Mouse (Mus musculus) c-Kit-negative CD71-positive TER-119-positive erythroid progenitor cells, embryonic 14.5 days (primary cell): ENCODE results near the gene Dclk1.

Experiments used
- DNase-seq: peaks from one replicate; pipeline ENCODE4 v3.0.0-alpha.2; 2013; ENCODE audit warnings: low read depth, low spot score

Gene Dclk1

DNA sequence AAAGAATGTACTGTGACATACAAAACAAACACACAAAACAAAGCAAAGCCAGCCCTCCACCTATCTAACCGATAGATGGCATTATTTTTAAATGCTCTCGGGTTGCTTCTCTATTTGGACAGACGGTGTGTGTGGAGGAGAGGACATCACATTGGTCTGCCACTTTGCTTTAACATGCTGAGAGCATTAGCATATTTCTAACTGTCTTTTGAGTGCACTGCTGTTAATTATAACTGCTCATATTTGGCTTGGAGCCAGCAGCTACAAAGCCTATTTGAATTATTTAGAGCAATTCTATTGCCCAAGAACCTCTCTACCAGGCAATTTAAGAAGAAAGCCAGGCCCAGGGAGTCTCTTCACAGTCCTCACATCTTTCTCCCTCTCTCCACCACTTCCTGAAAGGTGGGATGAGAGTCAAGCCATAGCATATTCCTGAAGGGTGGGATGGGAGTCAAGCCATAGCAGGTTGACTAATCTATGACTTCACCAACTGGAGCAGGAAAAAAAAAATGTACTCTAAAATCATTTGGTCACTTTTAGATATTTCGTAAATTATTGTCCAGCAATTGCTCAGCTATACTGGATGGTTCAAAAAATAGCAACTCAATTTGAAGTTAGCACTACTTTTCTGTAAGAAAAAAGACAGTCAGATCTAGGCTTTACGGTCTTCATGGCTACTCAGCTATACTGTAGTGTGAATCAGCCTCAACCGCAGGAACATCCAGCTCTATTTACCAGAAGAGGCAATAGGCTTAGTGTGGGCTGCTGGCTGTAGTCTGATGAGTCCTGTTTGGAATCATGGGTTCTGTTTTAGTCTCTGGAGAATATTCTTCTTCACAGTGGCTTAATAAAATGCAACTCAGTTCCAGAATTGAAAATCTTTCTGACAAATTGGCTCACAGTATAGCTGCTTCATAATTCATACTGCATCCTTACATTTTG, 155.9 kb downstream of the Dclk1 start:
- DNase-seq, result no peak

DNA sequence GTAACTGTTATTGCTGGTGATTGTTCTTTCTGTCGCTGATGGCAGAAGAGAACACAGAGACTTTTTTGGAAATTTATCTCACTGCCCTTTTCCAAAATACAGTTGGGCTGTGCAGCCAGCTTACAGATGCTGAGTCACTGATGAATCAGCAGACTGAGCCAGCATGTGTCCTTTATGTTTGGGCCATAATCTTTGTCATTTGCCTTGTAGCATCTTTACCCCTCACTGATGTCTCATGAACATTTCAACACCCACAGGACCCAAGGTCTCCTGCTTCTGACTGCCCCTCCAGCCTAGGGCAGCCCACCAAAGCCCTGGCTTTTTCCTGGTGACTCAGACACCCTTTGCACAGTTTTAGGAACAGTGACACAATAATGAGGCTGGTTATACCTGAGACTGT, 159.1 kb downstream of the Dclk1 start:
- DNase-seq, result no peak

DNA sequence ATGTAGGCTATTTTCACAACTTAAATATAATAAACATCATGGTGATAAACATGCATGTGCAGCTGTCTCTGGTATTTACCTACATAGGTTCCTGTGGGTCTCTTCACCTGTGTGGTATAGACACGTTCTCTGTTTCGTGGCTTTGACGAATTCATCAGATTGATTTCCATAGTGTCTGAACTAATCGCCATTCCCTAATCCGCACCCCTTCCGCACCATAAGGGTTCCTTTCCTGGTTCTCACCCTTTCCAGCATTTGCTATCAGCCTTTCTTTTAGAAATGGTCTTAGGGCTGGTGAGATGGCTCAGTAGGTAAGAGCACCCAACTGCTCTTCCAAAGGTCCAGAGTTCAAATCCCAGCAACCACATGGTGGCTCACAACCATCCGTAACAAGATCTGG, 162.6 kb downstream of the Dclk1 start:
- no peak for DNase-seq

DNA sequence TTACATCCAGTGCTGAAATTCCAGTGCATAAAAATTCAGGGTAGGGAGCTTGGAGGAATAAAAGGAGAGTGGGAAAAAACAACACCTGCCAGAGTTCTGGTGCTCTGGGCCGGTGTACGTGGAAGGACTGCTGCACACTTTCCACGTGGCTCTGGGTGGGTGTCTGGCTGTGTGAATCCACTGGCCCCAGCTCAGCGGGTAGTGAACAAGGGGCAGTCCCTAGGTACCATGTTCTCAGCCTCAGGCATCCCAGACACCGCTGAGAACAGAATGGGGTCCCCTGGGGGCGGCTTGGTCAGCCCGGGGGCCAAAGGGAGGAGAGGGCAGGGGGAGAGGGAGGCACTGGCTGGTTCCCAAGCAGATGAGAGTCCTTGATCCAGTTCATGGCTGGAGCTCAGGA, 164.5 kb downstream of the Dclk1 start:
- DNase-seq, result no peak

DNA sequence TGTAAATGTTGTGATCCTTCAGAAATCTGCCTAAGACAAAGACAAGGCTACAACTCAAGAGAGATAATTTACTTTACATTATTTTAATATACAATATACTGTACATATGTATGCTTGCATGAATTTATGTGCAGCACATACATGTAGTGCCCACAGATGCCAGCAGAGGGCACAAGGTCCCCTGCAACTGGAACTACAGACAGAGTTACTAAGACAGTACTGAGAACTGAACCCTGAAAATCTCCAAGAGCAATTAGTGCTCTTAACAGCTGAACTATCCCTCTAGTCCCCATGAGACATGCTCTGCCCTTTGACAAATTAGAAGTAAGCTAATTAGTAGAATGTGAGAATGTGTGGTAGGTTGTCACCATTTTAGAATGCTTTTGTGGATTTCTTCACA, 169.4 kb downstream of the Dclk1 start:
- DNase-seq, result no peak

DNA sequence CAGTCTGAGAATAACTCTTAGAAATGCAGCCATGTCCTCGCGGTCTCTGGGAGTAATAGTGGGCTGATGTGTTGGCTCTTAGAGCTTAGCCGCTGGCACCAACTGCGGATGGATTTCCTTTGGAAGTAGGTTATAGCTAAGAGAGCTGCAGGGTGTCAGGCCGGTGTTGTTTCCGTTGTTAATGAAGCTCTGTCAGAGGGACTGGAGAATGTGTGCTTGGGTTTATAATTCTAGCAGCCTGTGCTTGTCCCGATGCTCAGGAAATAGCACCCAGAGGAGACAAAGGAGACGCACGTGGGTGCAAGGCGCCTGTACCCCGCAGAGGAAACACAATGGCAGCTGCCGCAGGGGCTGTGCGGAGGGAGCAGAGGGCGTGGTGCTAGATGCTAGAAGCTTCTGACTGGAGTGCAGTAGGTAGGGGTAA, 173.4 kb downstream of the Dclk1 start:
- no peak for DNase-seq

DNA sequence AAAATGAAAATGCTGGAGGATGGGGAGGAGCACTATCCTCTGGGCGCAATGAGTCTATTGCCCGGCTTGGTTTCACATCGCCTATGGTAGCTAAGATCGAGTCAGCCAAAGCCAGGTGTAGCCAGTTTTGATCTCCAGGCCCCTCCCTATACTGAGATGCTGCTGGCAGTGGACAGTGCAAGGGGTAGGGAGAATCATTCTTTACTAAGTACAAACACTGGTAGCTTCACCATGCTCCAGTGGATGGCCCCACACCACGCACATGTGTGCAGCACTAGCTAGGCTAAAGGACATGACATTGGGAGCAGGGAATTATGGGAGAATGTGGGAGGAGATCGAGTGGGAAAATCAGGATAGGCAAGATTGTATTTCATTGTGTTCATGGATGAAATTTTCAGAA, 176.7 kb downstream of the Dclk1 start:
- DNase-seq, result no peak

DNA sequence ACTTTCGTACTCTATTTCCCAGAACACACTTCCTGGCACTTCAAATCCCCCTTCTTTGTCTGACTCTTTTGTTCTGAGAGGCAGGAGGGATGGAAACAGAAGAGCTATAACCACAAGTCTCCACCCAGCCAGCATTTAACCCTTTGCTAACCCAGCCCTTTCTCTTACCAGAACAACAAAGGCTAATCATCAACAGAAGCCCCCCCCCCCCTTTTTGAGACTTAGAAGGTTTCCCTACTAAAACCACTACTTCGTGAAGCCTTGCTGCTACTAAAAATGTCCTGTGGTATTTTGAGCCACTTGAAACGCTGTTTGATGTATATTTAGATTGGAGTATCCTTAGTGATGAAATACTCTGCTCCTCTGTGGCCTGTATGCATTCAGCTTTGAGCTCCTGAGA, 177.2 kb downstream of the Dclk1 start:
- no peak for DNase-seq

DNA sequence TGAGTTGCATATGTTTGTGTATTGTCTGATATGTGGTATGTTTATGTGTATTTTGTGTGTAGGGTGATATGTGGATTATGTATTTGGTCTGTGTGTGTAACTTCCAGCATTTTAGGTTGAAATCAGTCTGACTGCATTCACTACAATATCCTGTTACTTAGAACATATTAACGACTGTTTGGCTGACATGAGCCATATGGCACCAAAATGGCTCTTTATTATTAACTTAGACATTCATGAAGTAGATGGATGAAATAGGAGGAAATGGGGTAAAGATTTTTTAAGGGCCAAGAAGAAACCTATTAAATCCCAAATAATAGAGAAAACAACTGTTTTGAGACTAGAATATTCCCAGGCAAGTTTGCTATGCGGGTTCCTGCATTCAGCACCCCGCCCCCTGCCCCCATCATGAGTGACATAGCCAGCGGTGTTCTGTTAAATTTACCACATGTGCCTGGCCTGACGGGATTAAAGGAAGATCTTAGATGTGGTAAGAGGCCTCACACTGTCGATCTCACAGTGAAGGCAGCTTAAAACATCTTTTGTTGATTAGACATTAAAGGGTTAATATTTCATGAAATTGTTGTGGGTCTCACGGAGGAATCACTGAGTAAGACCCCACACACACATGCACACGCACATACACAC, 178.4 kb downstream of the Dclk1 start:
- no peak for DNase-seq

DNA sequence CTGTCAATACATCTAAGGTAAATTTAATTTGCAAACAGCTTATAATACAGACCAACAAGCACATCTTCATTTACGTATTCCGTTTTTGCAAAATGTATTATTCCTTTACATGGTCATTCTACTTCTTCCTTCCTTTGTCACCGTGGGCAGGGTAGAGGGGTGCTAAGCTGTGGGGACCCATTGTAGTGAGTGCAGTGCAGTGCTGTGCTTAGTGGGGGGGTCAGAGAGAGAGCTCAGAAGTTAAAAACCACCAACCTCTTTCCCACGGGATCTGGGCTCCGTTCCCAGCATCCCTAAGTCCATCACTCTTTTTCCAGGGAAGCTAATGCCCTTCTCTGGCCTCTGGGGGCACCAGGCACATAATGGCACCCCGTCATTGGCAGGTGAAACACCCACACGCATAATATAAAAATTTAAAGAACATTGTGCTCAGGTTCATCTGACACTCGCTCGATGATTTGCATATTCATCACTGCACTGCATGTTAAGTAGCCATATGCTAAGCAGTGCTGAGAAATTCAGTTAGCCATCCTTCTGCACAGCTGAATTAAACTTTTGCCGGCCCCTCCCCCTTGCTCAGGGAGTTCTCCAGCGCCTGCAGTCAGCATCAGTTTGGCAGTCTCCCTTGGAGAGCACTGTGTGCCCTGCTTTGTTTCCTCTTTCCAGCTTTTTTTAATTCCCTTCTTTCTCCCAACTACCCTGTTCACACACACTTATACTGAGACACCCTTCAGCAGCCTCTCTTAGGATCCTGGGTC, 181.7 kb downstream of the Dclk1 start:
- DNase-seq, result no peak

DNA sequence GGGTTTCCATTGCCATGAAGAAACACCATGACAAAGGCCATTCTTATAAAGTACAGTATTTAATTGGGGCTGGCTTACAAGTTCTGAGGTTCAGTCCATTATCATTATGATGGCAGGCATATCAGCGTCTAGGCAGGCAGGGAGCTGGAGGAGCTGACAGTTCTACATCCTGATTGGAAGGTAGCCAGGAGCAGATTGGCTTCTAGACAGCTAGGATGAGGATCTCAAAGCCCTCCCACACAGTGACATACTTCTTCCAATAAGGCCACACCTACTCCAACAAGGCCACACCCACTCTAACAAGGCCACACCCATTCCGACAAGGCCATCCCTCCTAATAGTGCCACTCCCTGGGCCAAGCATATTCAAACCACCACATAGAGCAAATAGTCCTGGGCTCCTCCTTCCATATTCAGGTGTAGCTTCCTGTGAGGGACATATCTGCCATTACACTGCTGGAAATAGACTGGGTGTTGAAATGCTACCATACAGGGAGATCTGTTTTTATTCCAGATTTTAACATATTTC, 187.9 kb downstream of the Dclk1 start:
- no peak for DNase-seq

DNA sequence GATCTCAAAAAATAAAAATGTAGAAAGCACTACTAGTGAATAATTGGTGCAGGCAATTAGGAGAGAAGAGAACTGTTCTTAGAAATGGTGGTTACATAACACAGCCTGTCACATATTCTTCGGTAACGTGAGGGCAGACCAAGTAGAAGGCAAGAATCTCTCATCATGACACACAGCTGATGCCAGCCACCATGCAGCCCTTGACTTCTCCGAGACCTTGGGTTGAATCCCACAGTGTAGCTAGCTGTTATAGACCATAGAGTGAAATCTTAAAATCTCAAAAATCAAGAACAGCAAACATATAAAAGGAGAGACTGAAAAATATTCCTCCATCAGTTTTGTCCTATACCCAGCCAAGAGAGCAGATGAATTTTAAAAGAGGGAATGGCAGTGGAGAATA, 189.1 kb downstream of the Dclk1 start:
- DNase-seq, result no peak

DNA sequence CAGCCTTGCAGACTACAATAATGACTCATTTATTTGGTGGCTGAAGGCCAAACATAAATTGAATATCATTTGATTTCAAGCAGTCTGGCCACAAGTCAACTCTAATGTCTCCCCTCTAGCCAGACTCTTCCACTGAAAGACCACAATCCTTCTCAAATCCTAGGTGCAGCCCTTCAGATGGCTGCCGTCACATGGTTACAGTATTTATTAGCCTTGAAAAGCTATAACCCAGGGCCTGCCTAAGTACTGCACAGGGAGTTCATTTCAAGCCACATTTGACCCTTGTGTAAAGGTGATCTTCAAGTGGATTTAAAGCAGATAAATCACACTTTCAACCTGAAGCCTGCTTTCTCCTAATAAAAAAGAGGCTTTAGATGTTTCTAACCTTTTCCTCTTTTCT, 192.1 kb downstream of the Dclk1 start:
- no peak for DNase-seq

DNA sequence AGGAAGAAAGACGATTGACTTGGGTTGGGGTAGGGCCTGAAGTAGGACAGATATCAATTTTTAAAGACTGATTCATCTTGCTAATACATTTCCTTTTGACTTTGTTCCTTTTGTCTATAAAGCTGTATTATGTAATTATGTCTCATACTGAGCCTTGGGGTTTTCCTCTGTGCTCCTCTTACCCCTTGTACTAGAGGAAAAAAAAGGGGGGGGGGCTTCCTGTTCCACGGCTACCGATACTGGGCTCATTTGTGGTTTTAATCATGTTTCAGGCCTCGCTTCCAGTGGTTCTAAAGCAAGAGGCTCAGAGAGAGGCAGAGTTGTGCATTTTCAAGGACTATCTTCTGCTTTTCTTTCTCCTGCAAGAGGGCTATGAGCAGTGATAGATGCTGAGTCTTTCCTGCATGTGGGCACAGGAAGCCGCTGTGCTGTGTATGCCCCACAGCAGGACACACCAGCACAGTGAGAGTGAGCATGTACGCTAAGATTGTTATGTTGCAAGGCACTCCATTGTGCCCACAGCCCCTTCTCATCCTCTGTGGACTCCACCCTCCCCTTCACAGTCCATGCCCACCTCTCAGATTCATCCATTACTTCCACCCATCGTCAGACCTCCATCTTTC, 196.8 kb downstream of the Dclk1 start:
- DNase-seq, result no peak

DNA sequence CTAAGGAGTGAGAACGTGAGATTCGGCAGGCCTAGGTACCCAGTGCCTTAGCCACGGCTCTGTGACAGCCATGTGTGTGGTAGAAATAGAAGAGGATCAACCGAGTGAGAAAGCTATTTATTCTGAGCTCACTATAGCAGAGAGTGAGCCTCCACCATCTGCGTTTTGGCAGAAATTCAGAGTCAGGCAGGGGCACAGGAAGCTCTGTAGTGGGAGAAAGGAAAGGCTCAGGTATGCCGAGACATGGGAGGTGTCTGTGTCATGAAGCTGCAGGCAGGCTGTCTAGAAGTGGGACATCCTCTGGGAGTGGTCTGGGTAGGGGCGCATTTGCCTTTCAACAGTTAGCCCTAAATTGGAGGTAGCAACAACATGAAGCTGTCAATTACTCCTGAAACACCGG, 198.2 kb downstream of the Dclk1 start:
- DNase-seq, result no peak

DNA sequence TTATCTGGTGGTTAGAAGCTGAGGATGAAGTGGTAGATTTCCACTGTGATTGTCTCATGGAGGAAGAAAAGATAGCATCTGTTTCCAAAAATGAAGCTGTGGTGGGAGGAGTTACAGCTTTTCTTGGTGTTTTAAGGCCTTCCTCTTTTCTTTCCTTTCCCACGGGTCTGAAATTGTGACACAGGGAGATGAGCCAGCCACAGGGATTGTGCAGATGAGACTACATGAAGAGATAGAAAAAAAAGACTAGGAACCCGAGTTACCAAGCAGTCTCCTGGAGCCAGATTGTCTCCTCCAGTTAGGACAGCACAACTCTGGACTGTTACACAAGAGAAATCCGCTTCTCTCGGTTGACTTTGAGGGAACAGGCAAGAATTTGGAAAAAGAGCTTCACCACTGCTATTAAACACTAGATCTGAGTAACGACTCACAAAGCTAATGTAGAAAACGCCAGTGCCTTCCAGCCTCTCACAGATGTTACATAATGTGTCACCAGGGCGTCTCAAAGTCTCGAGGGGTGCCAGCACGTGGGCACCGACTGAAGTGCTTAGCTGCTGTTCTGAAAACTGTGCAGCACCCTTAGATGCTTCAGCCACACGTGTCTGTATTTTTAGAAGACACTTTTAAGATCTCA, 200.0 kb downstream of the Dclk1 start:
- no peak for DNase-seq

DNA sequence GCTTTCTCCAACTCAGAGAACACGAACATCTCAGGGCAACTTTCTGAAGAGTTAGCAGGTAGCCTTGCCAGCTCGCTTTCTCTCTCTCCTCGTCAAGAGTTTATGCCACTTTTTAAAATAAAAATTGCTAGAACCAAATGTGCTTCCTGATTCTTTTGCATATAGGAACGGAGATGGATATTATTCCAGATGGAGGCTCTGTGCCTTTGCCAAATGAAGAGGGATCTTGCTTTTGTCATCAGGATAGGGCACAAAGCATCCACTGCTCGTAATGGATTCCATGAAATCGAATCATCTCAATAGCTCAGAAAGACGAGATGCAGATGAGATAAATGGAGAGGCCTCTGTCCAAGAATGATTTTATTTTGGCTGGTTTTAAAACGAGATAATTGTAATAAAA, 201.1 kb downstream of the Dclk1 start:
- DNase-seq, result no peak

DNA sequence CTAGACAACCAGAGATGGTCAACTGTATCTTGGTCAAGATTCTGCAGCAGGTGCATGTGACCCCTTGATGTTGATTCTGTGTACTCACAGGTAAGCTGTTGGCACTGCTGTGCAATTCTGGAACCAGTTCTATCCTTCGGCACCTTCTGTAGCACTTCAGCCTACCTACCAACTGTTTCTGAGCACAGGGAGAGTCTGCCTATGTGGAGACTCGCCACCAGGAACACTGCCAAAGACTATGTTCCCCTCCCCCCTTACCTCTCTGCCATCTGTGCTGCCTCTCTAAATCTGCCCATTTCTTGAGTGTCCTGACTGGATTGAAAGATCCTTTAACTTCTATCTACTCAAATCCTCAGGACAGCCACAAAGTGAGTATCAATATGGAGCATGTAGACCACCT, 201.6 kb downstream of the Dclk1 start:
- DNase-seq, result no peak

DNA sequence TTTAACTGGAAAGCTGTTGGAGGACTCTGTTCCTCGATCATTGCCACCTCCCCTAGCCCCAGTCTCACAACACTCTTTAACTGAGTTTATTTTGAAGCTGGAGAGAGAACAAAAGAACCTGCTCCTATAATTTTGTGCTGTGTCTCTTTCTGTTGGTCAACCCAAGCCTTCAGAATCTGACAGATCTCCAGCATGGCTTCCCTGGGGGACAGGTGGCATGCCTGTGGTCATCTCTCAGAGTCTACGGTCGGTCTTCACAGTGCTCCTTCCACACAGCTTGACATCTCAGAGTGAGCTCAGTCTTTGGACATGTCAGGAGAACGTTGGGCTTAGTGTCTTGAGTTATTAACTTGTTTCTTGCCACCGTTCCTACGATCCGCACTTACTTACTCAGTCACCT, 204.5 kb downstream of the Dclk1 start:
- DNase-seq, result no peak

DNA sequence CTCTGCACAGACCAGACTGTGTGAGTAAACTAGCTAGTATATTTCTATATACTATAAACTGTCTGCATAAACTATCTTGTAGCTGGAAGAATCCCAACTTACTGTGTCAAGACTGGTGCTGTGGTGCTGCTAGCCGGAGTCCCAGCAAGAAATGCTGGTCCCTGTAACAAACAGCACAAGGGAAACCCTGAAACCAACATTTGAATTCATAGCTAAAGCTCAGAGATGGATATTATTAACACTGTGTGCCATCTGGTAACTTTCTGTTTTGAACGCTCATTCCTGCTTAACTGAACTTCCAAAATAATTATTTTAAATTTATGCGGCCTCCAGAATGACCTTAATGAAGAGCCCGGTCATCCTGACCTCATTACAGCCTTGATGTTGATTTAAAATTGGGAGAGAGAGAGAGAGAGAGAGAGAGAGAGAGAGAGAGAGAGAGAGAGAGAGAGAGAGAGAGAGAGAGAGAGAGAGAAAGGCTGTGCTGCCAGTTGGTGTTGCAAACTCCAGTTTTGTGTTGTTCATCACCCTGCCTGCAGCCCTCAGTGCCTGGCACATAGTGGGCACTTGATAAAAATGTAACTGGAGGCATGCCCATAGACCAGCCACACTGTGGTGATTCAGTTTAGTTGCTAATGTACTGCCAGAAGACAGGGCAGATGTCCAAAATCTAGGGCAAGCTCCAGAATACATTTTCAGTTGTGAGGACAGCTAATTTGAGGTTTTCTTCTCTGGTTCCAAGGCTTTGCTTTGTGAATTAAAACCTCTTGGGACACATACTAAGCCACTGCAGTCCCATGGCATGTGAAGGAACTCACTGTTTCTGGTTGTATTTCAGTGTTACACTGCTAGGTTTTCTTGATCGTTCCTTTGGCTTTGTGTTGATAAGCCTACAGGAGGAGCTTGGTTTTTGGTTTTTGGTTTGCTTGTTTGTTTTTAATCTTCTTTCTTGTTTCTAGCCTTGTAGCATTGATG, 205.6 kb downstream of the Dclk1 start:
- DNase-seq, result no peak
